Mouse (Mus musculus) limb, embryonic 15.5 days (tissue): ENCODE measurements around the gene Zfp64. TPM values are rescaled to one million over a fixed set of nuclear protein-coding genes. Genes with fewer than 3 reads are reported as not detected.
"Not testable (repeated sequence)": the region's sequence is repeated elsewhere in the genome, so short reads cannot be mapped to it uniquely, and the experiment has no call there.

Experiments used
- ATAC-seq: fragments of 200-750 bp; cut with Nextera tagmentation; 2 replicates; pipeline ENCODE4 v1.8.0; 2017; ENCODE audit warnings: low read depth, moderate TSS enrichment; ENCODE audit not compliant: insufficient number of reproducible peaks, low FRiP score, low TSS enrichment
- H3K27ac ChIP-seq: fragments of 300-500 bp; sonication (generic); 2 replicates; pipeline ENCODE4 v1.5.1; 2015; ENCODE audit warnings: moderate library complexity, mild to moderate bottlenecking, inconsistent platforms
- H3K27me3 ChIP-seq: fragments of 300-500 bp; sonication (generic); 2 replicates; pipeline ENCODE4 v1.6.1; 2015; ENCODE audit warnings: inconsistent platforms
- H3K36me3 ChIP-seq: fragments of 300-500 bp; sonication (generic); 2 replicates; pipeline ENCODE4 v1.6.1; 2015; ENCODE audit warnings: inconsistent platforms
- H3K4me1 ChIP-seq: fragments of 300-500 bp; sonication (generic); 2 replicates; pipeline ENCODE4 v1.6.1; 2015; ENCODE audit warnings: inconsistent platforms
- H3K4me2 ChIP-seq: fragments of 300-500 bp; sonication (generic); 2 replicates; pipeline ENCODE4 v1.6.1; 2015; ENCODE audit warnings: mild to moderate bottlenecking, inconsistent platforms
- H3K4me3 ChIP-seq: fragments of 300-500 bp; sonication (generic); 2 replicates; pipeline ENCODE4 v1.5.1; 2015; ENCODE audit warnings: mild to moderate bottlenecking, inconsistent platforms
- H3K9ac ChIP-seq: fragments of 300-500 bp; sonication (generic); 2 replicates; pipeline ENCODE4 v1.6.1; 2015; ENCODE audit warnings: inconsistent platforms
- H3K9me3 ChIP-seq: fragments of 300-500 bp; sonication (generic); 2 replicates; pipeline ENCODE4 v1.6.1; 2016; ENCODE audit warnings: inconsistent platforms
- WGBS: fragments of 180-500 bp; shearing (Covaris S2); methylation state at CpG from one replicate; pipeline ENCODE4 v1.1.7; 2015; 5-methylcytosine and 5-hydroxymethylcytosine counted together
- polyA plus RNA-seq: library from polyadenylated mRNA; unstranded; fragments of >200 nt; fragmentation: Nextera tagmentation; extraction: Ambion mirVana; gene quantifications from 2 replicates; pipeline ENCODE4 v1.2.1, GENCODE M21; 2015

Gene Zfp64
- polyA plus RNA-seq, 1 experiment from 2014 or later = 48.6 TPM

GRCm38 (mm10) chr2:168862694-168863093 lies 92.7 kb downstream of the Zfp64 start:
- Histone ChIP-seq H3K36me3 (no peaks in the 10 kb centered on the region), H3K4me3 (no peak overlapping the region), H3K4me2 (no peak overlapping the region), H3K4me1 (0 out of 2 replicates have a peak, but pooled peaks cover 5% of the 10 kb centered on the region), H3K9me3 (no peaks in the 10 kb centered on the region), H3K9ac (no peak overlapping the region), H3K27me3 (no peaks in the 10 kb centered on the region), H3K27ac (no peak overlapping the region)
- 51% methylated on average over 4 of the region's 4 CpGs for WGBS
- ATAC-seq = no peak

DNA sequence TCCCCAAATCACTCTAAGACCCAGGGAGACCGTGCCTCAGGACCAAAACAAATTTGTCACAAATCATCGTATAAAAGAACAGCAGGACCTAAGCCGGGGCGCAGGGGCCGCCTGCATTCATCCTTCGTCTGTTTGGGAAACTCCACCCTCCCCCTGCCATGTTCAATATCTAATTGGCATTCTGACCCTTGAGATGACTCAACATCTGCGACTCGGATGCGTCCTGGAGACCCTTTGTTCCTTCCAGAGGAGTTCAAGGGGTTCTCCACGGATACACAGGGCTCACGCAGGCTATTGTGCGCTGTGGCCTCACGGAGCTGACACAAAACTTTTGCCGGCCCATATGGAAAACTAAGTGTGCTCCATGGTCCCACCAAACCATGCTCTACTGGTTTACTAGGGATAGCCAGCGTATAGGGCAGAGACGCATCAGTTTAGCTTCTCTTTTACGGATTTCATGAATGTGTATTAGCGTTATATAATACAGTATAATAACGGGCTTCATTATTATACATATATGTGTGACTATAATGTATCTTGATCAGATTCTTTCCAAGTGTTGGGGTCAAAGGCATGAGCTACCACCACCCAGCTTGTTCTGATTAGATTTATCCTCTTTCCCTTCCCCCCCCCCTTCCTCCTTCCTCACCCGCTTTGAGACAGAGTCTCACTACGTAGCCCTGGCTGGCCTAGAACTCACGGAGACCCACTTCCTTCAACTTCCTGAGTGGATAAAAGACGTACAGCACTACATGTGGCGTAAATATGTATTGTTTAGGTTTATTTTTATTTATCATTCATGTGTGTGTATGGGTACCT lies 94.3 kb downstream of the Zfp64 start:
- Histone ChIP-seq H3K27me3 (no peaks in the 10 kb centered on the region), H3K9me3 (no peaks in the 10 kb centered on the region), H3K36me3 (no peaks in the 10 kb centered on the region), H3K9ac (no peak overlapping the region), H3K4me2 (no peak overlapping the region), H3K27ac (no peak overlapping the region), H3K4me1 (0 out of 2 replicates have a peak, but pooled peaks cover 5% of the 10 kb centered on the region), H3K4me3 (no peak overlapping the region)
- ATAC-seq = no peak
- 53% methylated on average over 24 of the region's 24 CpGs for WGBS

GRCm38 (mm10) chr2:168860032-168860691 lies 95.2 kb downstream of the Zfp64 start:
- Histone ChIP-seq H3K4me1 (0 out of 2 replicates have a peak, but pooled peaks cover 5% of the 10 kb centered on the region), H3K9me3 (no peaks in the 10 kb centered on the region), H3K9ac (no peak overlapping the region), H3K27me3 (no peaks in the 10 kb centered on the region), H3K27ac (no peak overlapping the region), H3K36me3 (no peaks in the 10 kb centered on the region), H3K4me2 (no peak overlapping the region), H3K4me3 (no peak overlapping the region)
- no peak for ATAC-seq
- 23% methylated on average over 16 of the region's 16 CpGs for WGBS

DNA sequence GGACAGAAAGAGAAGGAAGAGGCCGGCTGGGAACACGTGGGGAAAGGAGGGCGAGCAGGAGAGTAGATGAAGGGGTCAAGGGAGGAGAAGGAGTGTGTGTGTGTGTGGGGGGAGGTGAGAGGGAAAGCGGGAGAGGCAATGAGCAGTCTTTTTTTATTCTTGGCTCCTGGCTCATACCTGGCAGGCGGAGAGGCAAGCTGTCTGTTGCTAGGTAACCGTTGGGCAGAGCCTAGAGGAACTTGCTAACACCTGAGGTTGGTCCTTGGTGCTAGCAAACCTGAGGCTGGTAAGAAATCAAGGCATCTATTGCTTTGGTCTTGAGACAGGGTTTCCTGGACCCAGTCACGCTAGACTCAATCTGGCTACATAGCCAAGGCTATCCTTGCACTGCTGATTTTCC lies 98.7 kb downstream of the Zfp64 start:
- no peak overlapping the region for H3K4me3 ChIP-seq
- no peaks in the 10 kb centered on the region for H3K9me3 ChIP-seq
- H3K27ac ChIP-seq = no peak overlapping the region
- 0 out of 2 replicates have a peak, but pooled peaks cover 5% of the 10 kb centered on the region for H3K4me1 ChIP-seq
- ATAC-seq = no peak
- WGBS = 59% methylated on average over 7 of the region's 7 CpGs
- H3K4me2 ChIP-seq = no peak overlapping the region
- H3K9ac ChIP-seq = no peak overlapping the region
- H3K36me3 ChIP-seq = no peaks in the 10 kb centered on the region
- H3K27me3 ChIP-seq = no peaks in the 10 kb centered on the region

DNA sequence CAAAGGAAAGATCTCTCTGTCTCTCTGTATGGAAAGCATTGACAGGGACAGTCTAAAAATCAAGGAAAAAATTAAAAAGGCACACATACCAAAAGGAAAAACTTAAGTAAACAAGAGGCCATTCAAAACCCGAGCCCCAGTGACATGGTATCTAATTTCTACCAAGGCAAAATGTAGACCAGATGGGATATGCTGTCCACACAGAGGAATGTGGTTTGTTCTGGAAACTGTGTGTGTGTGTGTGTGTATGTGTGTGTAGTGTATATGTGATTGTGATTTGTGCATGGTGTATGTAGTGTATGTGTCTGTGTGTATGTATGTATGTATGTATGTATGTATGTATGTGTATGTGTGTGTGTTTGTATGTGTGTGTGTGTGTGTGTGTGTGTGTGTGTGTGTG lies 100.6 kb downstream of the Zfp64 start:
- no peak overlapping the region for H3K27ac ChIP-seq
- H3K4me2 ChIP-seq = no peak overlapping the region
- H3K9ac ChIP-seq = no peak overlapping the region
- 23% methylated on average over 1 of the region's 1 CpGs for WGBS
- H3K27me3 ChIP-seq = no peaks in the 10 kb centered on the region
- H3K4me1 ChIP-seq = no peaks in the 10 kb centered on the region
- no peak overlapping the region for H3K4me3 ChIP-seq
- no peaks in the 10 kb centered on the region for H3K9me3 ChIP-seq
- ATAC-seq = no peak
- no peaks in the 10 kb centered on the region for H3K36me3 ChIP-seq

GRCm38 (mm10) chr2:168853869-168854268 lies 101.5 kb downstream of the Zfp64 start:
- not testable (repeated sequence) for H3K4me2 ChIP-seq, H3K27me3 ChIP-seq, H3K36me3 ChIP-seq, H3K4me1 ChIP-seq, H3K27ac ChIP-seq, H3K4me3 ChIP-seq, H3K9me3 ChIP-seq, ATAC-seq, H3K9ac ChIP-seq
- WGBS = 87% methylated on average over 13 of the region's 13 CpGs

GRCm38 (mm10) chr2:168851545-168851944 lies 103.8 kb downstream of the Zfp64 start:
- H3K4me2 ChIP-seq = no peak overlapping the region
- no peaks in the 10 kb centered on the region for H3K9me3 ChIP-seq
- H3K36me3 ChIP-seq = no peaks in the 10 kb centered on the region
- ATAC-seq = no peak
- H3K4me1 ChIP-seq = no peaks in the 10 kb centered on the region
- H3K27ac ChIP-seq = no peak overlapping the region
- 71% methylated on average over 10 of the region's 10 CpGs for WGBS
- H3K9ac ChIP-seq = no peak overlapping the region
- H3K4me3 ChIP-seq = no peak overlapping the region
- no peaks in the 10 kb centered on the region for H3K27me3 ChIP-seq

DNA sequence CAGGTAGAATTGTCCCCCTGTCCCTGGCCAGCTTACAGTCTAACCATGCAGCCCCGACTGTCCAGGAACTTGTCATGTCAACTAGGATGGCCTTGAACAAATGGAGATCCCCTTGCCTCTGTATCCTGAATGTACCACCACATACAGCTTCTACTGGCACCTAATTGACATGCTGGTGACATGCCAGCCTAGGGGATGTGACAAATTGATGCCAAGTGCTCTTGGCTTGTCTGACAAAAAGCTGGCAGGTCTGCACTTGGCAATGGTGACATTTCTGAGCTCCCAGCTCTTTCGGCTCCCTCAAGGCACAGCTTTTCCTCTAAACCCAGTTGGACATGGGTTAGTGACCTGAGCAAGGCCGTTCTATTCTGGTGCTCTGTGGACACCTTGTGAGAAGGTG lies 106.8 kb downstream of the Zfp64 start:
- Histone ChIP-seq H3K4me3 (no peak overlapping the region), H3K36me3 (no peaks in the 10 kb centered on the region), H3K9me3 (no peaks in the 10 kb centered on the region), H3K4me2 (no peak overlapping the region), H3K9ac (no peak overlapping the region), H3K27me3 (peaks cover 7% of the 10 kb centered on the region; the same call in 1 of the 2 replicates), H3K27ac (no peak overlapping the region), H3K4me1 (no peaks in the 10 kb centered on the region)
- no peak for ATAC-seq
- 90% methylated on average over 3 of the region's 3 CpGs for WGBS

- H3K4me2 ChIP-seq = no peak overlapping the region
- H3K4me3 ChIP-seq = no peak overlapping the region
- no peak overlapping the region for H3K27ac ChIP-seq
- H3K9me3 ChIP-seq = no peaks in the 10 kb centered on the region
- peaks cover 28% of the 10 kb centered on the region for H3K27me3 ChIP-seq
- ATAC-seq = no peak
- no peaks in the 10 kb centered on the region for H3K36me3 ChIP-seq
- WGBS = 71% methylated on average over 7 of the region's 7 CpGs
- no peak overlapping the region for H3K9ac ChIP-seq
- H3K4me1 ChIP-seq = peaks cover 5% of the 10 kb centered on the region; the same call in 1 of the 2 replicates
Measured at GRCm38 (mm10) chr2:168846180-168846720, 109.1 kb downstream of the Zfp64 start.

Other genes with a start within 250 kb of the Zfp64 start
- gene Atp9a, start 213.2 kb downstream of the Zfp64 start, polyA plus RNA-seq = 24.6 and 31.6 TPM in 2 replicates
- gene Sall4, start 187.6 kb downstream of the Zfp64 start, polyA plus RNA-seq = 0.38 and 0.45 TPM in 2 replicates